Mouse (Mus musculus): ENCODE measurements around the gene Pik3r3. TPM values are rescaled to one million over a fixed set of nuclear protein-coding genes. Genes with fewer than 3 reads are reported as not detected.
A peak's percentile ranks its signal among the peaks of the same experiment; 100 is the strongest.

Gene Pik3r3
- 34.6 and 35.3 TPM in 2 replicates for polyA plus RNA-seq (2012; rRNA removed)

GRCm38 (mm10) chr4:116221140-116221851 is at the start of gene Pik3r3:
TSS of gene Pik3r3 (plus strand) at chr4:116221618.
- TF ChIP-seq POLR2A (IDR thresholded peaks at IDR 0.05; ENCODE audit: extremely low read depth, insufficient read depth, low read length), result peak; percentile 99
- TF ChIP-seq CTCF (IDR thresholded peaks at IDR 0.05; ENCODE audit: extremely low read depth, insufficient read depth, low read length), result no peak
- Histone ChIP-seq H3K4me1 (ENCODE audit: control insufficient read depth, insufficient read depth, low read length) (peaks cover 1% of the 10 kb centered on the region; the same call in 1 of the 2 replicates), H3K27ac (ENCODE audit: insufficient read depth, low read length) (peak within 1 kb of the TSS; percentile 98)

GRCm38 (mm10) chr4:116173072-116173471 is 48.3 kb upstream of the Pik3r3 start, which contains the start of the genes 1700042G07Rik and Gm49337:
TSS of gene 1700042G07Rik (plus strand) at chr4:116173372.
TSS of gene Gm49337 (plus strand) at chr4:116173384.
- no peak for TF ChIP-seq POLR2A (IDR thresholded peaks at IDR 0.05; ENCODE audit: extremely low read depth, insufficient read depth, low read length)
- no peak for TF ChIP-seq CTCF (IDR thresholded peaks at IDR 0.05; ENCODE audit: extremely low read depth, insufficient read depth, low read length)
- Histone ChIP-seq H3K4me3 (ENCODE audit: insufficient read depth, low read length) (no peak within 1 kb of the TSS), H3K4me1 (ENCODE audit: control insufficient read depth, insufficient read depth, low read length) (peaks cover 7% of the 10 kb centered on the region), H3K27ac (ENCODE audit: insufficient read depth, low read length) (no peak within 1 kb of the TSS)

More at GRCm38 (mm10) chr4:116221140-116221851, at the start of gene Pik3r3:
- peak within 1 kb of the TSS; percentile 93 for H3K4me3 ChIP-seq (ENCODE audit: insufficient read depth, low read length)

GRCm38 (mm10) chr4:116173752-116174151 is 47.7 kb upstream of the Pik3r3 start:
- TF ChIP-seq POLR2A (IDR thresholded peaks at IDR 0.05; ENCODE audit: extremely low read depth, insufficient read depth, low read length), result no peak
- no peak for TF ChIP-seq CTCF (IDR thresholded peaks at IDR 0.05; ENCODE audit: extremely low read depth, insufficient read depth, low read length)
- H3K4me3 ChIP-seq (ENCODE audit: insufficient read depth, low read length), result no peak overlapping the region
- peaks cover 7% of the 10 kb centered on the region for H3K4me1 ChIP-seq (ENCODE audit: control insufficient read depth, insufficient read depth, low read length)
- H3K27ac ChIP-seq (ENCODE audit: insufficient read depth, low read length), result no peak overlapping the region

- Histone ChIP-seq H3K4me1 (ENCODE audit: control insufficient read depth, insufficient read depth, low read length) (peaks cover 7% of the 10 kb centered on the region), H3K27ac (ENCODE audit: insufficient read depth, low read length) (0 out of 2 replicates have a peak overlapping the region, but pooled peaks have one; percentile 73), H3K4me3 (ENCODE audit: insufficient read depth, low read length) (no peak overlapping the region)
- TF ChIP-seq POLR2A (IDR thresholded peaks at IDR 0.05; ENCODE audit: extremely low read depth, insufficient read depth, low read length) (no peak), CTCF (IDR thresholded peaks at IDR 0.05; ENCODE audit: extremely low read depth, insufficient read depth, low read length) (no peak)
Measured at GRCm38 (mm10) chr4:116174466-116175116, 46.8 kb upstream of the Pik3r3 start.

- H3K27ac ChIP-seq (ENCODE audit: insufficient read depth, low read length), result peak overlapping the region; percentile 73; the same call in 1 of the 2 replicates
- TF ChIP-seq POLR2A (IDR thresholded peaks at IDR 0.05; ENCODE audit: extremely low read depth, insufficient read depth, low read length) (no peak), CTCF (IDR thresholded peaks at IDR 0.05; ENCODE audit: extremely low read depth, insufficient read depth, low read length) (no peak)
- no peak overlapping the region for H3K4me3 ChIP-seq (ENCODE audit: insufficient read depth, low read length)
Measured at GRCm38 (mm10) chr4:116175136-116175535, 46.3 kb upstream of the Pik3r3 start.

GRCm38 (mm10) chr4:116175711-116176542 is 45.5 kb upstream of the Pik3r3 start:
- Histone ChIP-seq H3K27ac (ENCODE audit: insufficient read depth, low read length) (peak overlapping the region; percentile 91), H3K4me3 (ENCODE audit: insufficient read depth, low read length) (peak overlapping the region; percentile 20), H3K4me1 (ENCODE audit: control insufficient read depth, insufficient read depth, low read length) (peaks cover 7% of the 10 kb centered on the region)
- peak; percentile 33; the same call in 1 of the 2 replicates for TF ChIP-seq POLR2A (IDR thresholded peaks at IDR 0.05; ENCODE audit: extremely low read depth, insufficient read depth, low read length)
- no peak for TF ChIP-seq CTCF (IDR thresholded peaks at IDR 0.05; ENCODE audit: extremely low read depth, insufficient read depth, low read length)

More at GRCm38 (mm10) chr4:116175136-116175535, 46.3 kb upstream of the Pik3r3 start:
- H3K4me1 ChIP-seq (ENCODE audit: control insufficient read depth, insufficient read depth, low read length), result peaks cover 7% of the 10 kb centered on the region

GRCm38 (mm10) chr4:116176543-116176988 is 44.9 kb upstream of the Pik3r3 start:
- Histone ChIP-seq H3K4me3 (ENCODE audit: insufficient read depth, low read length) (peak overlapping the region; percentile 20), H3K4me1 (ENCODE audit: control insufficient read depth, insufficient read depth, low read length) (peaks cover 7% of the 10 kb centered on the region), H3K27ac (ENCODE audit: insufficient read depth, low read length) (peak overlapping the region; percentile 91)
- TF ChIP-seq CTCF (IDR thresholded peaks at IDR 0.05; ENCODE audit: extremely low read depth, insufficient read depth, low read length), result no peak
- 0 out of 2 replicates have a peak, but pooled peaks have one; percentile 42 for TF ChIP-seq POLR2A (IDR thresholded peaks at IDR 0.05; ENCODE audit: extremely low read depth, insufficient read depth, low read length)

- peak overlapping the region; percentile 91; the same call in 1 of the 2 replicates for H3K27ac ChIP-seq (ENCODE audit: insufficient read depth, low read length)
- H3K4me1 ChIP-seq (ENCODE audit: control insufficient read depth, insufficient read depth, low read length), result peaks cover 7% of the 10 kb centered on the region
- TF ChIP-seq CTCF (IDR thresholded peaks at IDR 0.05; ENCODE audit: extremely low read depth, insufficient read depth, low read length), result no peak
- no peak for TF ChIP-seq POLR2A (IDR thresholded peaks at IDR 0.05; ENCODE audit: extremely low read depth, insufficient read depth, low read length)
- peak overlapping the region; percentile 20; the same call in 1 of the 2 replicates for H3K4me3 ChIP-seq (ENCODE audit: insufficient read depth, low read length)
Measured at GRCm38 (mm10) chr4:116177140-116177539, 44.3 kb upstream of the Pik3r3 start.

- Histone ChIP-seq H3K4me3 (ENCODE audit: insufficient read depth, low read length) (no peak overlapping the region), H3K27ac (ENCODE audit: insufficient read depth, low read length) (no peak overlapping the region), H3K4me1 (ENCODE audit: control insufficient read depth, insufficient read depth, low read length) (no peaks in the 10 kb centered on the region)
- TF ChIP-seq CTCF (IDR thresholded peaks at IDR 0.05; ENCODE audit: extremely low read depth, insufficient read depth, low read length) (no peak), POLR2A (IDR thresholded peaks at IDR 0.05; ENCODE audit: extremely low read depth, insufficient read depth, low read length) (no peak)
Measured at GRCm38 (mm10) chr4:116182079-116182478, 39.3 kb upstream of the Pik3r3 start.

All from cortical plate, adult 2 months (tissue).